32 mouse cellular contexts compared by ENCODE assay signal in the genomic region with DNA sequence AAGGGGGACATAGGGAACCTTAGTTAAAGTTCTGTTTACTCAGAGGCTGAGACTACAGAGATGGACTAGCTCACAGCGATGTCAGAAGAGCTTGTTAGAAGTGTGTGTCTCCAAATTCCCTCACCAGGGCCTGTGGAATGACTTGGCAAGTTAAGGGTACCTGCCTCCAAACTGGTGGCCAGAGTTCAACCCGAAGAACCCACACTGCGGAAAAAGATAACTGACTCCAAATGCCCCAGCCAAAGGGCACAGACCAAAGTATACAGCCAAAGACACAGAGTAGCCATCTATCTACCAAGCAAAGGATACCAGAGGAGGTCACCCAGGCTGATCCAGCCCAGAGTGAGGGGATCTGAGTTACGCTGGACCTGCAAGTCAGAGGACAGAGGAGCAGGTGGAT. TPM values are rescaled to one million over a fixed set of nuclear protein-coding genes. Genes with fewer than 3 reads are reported as not detected.
DNase-seq lines count a peak whose midpoint lies in the region; ATAC-seq and TF ChIP-seq lines count a peak whose summit lies in the region.
"Had no signal": no experiment of that assay in that cellular context is flagged by ENCODE, and none has a peak within 500 bp of the region (broad histone marks: within the 10 kb centered on the region; RNA-seq: fewer than 3 reads in every experiment).

No protein-coding gene starts in this region.

- H3K27ac ChIP-seq in kidney, embryonic 15.5 days = no peak overlapping the region
- peak overlapping the region; percentile 48; the same call in 1 of the 2 replicates for H3K27ac ChIP-seq in layer of hippocampus, adult 2 months
- H3K27ac ChIP-seq in small intestine, adult 2 months (ENCODE audit: insufficient read depth, low read depth, low read length) = peak overlapping the region; percentile 93
- H3K27ac ChIP-seq: forebrain, embryonic 10.5 days; forebrain, embryonic 13.5 days; heart, embryonic 10.5 days; heart, embryonic 13.5 days; hindbrain, embryonic 14.5 days had no signal

- H3K4me2 ChIP-seq in kidney, embryonic 15.5 days = no peak overlapping the region
- H3K4me2 ChIP-seq: forebrain, embryonic 13.5 days; heart, embryonic 13.5 days; hindbrain, embryonic 14.5 days had no signal

- no peaks in the 10 kb centered on the region for H3K36me3 ChIP-seq in kidney, embryonic 15.5 days
- 0 out of 2 replicates have a peak, but pooled peaks cover 1% of the 10 kb centered on the region for H3K36me3 ChIP-seq in small intestine, adult 2 months (ENCODE audit: control insufficient read depth, insufficient read depth, low read length)
- H3K36me3 ChIP-seq: forebrain, embryonic 10.5 days; G1E; heart, embryonic 10.5 days; heart, embryonic 13.5 days had no signal

- no peak for ATAC-seq in kidney, embryonic 15.5 days (replicated peaks; ENCODE audit: low FRiP score)
- ATAC-seq: forebrain, embryonic 13.5 days; forebrain, embryonic 16.5 days; Patski had no signal

- no peak overlapping the region for H3K4me3 ChIP-seq in kidney, embryonic 15.5 days (replicated peaks)
- no peak overlapping the region for H3K4me3 ChIP-seq in layer of hippocampus, adult 2 months
- H3K4me3 ChIP-seq in small intestine, adult 2 months (ENCODE audit: low read depth, low read length) = no peak overlapping the region
- H3K4me3 ChIP-seq: forebrain, embryonic 10.5 days; forebrain, embryonic 13.5 days; heart, embryonic 10.5 days; heart, embryonic 13.5 days had no signal

- no peaks in the 10 kb centered on the region for H3K4me1 ChIP-seq in kidney, embryonic 15.5 days
- peaks cover 24% of the 10 kb centered on the region for H3K4me1 ChIP-seq in small intestine, adult 2 months (ENCODE audit: control insufficient read depth, insufficient read depth, insufficient read length, low read length)
- H3K4me1 ChIP-seq: forebrain, embryonic 10.5 days; forebrain, embryonic 13.5 days; heart, embryonic 10.5 days; heart, embryonic 13.5 days had no signal

- DNase-seq in kidney, adult 11 months = peak; percentile 27
- no peak for DNase-seq in kidney, postnatal 10 days
- peak; percentile 82 for DNase-seq in kidney, adult 9 months
- no peak for DNase-seq in layer of hippocampus, adult 2 months (ENCODE audit: low spot score in 2 of 2)
- DNase-seq in layer of hippocampus, postnatal 14 days (ENCODE audit: low spot score in 2 of 2) = no peak
- DNase-seq in right cerebral cortex, postnatal 36 days (ENCODE audit: low spot score in 2 of 2) = no peak
- DNase-seq: B cell, adult 2 months; cerebellum, adult 18-20 months; cerebellum, adult 9-10 months; cerebellum, postnatal 14 days; gastrocnemius, postnatal 14 days; heart, adult 18-20 months; heart, postnatal 14 days; heart, postnatal 4 days had no signal

- no peaks in the 10 kb centered on the region for H3K27me3 ChIP-seq in kidney, embryonic 15.5 days
- no peaks in the 10 kb centered on the region for H3K27me3 ChIP-seq in small intestine, adult 2 months (ENCODE audit: control insufficient read depth, insufficient read depth, low read length)
- H3K27me3 ChIP-seq: CH12.LX; forebrain, embryonic 13.5 days; heart, embryonic 13.5 days had no signal

- WGBS in kidney, embryonic 15.5 days = 86% methylated on average over 4 of the region's 4 CpGs
- 37% methylated on average over 4 of the region's 4 CpGs for WGBS in small intestine, adult 2 months

- TF ChIP-seq CTCF in layer of hippocampus, adult 2 months (conservative IDR thresholded peaks at IDR 0.05) = no peak
- no peak for TF ChIP-seq CTCF in small intestine, adult 2 months (IDR thresholded peaks at IDR 0.05; ENCODE audit: extremely low read depth, insufficient read length, insufficient replicate concordance, low read depth, low read length)

- no peak overlapping the region for H3K9ac ChIP-seq in kidney, embryonic 15.5 days
- H3K9ac ChIP-seq: forebrain, embryonic 13.5 days; heart, embryonic 13.5 days; hindbrain, embryonic 14.5 days had no signal

- H3K9me3 ChIP-seq in kidney, embryonic 15.5 days (replicated peaks) = no peaks in the 10 kb centered on the region
- H3K9me3 ChIP-seq: forebrain, embryonic 10.5 days; forebrain, embryonic 13.5 days; G1E; heart, embryonic 10.5 days; heart, embryonic 13.5 days had no signal

- no peak for TF ChIP-seq POLR2A in small intestine, adult 2 months (IDR thresholded peaks at IDR 0.05; ENCODE audit: low read depth, low read length)

RNA-seq across cellular contexts. Expression of gene Ces2a, which starts 2.4 kb away (rescaled TPM):
- 0.31 and 0.48 TPM in 2 replicates for polyA plus RNA-seq in kidney, embryonic 15.5 days (2015; fragmentation: Nextera tagmentation; extraction: Ambion mirVana)
- total RNA-seq in layer of hippocampus, adult 2 months (2021) = not detected
- not detected for total RNA-seq in layer of hippocampus, postnatal 14 days (2021)
- 77.0 and 118 TPM in 2 replicates for polyA plus RNA-seq in small intestine, adult 2 months (2012; rRNA removed)
- total RNA-seq: adrenal gland, adult 18-20 months; adrenal gland, postnatal 36 days; CH12.LX; G1E; gastrocnemius, adult 18-20 months; gastrocnemius, postnatal 14 days; gastrocnemius, postnatal 4 days; heart, adult 18-20 months; heart, postnatal 14 days; heart, postnatal 4 days had no signal
- polyA plus RNA-seq: embryonic facial prominence, embryonic 11.5 days; embryonic facial prominence, embryonic 14.5 days; forebrain, embryonic 10.5 days; forebrain, embryonic 13.5 days; forebrain, embryonic 16.5 days; G1E; heart, embryonic 10.5 days; heart, embryonic 13.5 days; hindbrain, embryonic 11.5 days; hindbrain, embryonic 14.5 days; Patski had no signal

Comparison
In these comparisons a context has a peak if more than half of its experiments do, and no peak if none do; other contexts are left out.
1. DNase-seq: peak in kidney, adult 11 months (single experiment) and kidney, adult 9 months (single experiment); none in kidney, postnatal 10 days (single experiment), layer of hippocampus, adult 2 months (0 of 2), layer of hippocampus, postnatal 14 days (0 of 2) and right cerebral cortex, postnatal 36 days (0 of 2).